Mouse (Mus musculus): ENCODE results near the gene Rnf220.

The Rnf220 gene

DNA sequence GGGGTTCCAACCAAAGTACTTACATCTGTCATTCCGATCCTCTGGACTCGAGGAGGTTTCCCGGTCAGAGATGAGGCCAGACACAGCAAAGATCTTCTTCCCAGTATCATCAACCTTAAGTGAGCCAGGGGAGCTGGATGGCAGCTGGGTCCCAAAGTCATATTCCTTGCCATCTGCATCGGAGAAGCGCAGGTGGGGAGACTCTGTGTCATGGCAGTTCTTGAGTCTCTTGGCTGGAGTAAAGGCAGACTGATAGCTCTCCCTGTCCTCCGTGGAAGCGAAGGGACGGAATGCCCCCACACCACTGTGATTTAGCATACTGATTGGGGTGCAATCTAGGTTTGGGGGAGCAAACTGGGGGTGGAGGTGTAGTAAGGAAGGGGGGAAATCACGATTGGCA is 7.3 kb downstream of the Rnf220 start:
- in situ Hi-C loops (cut with MboI, MseI): no loop called here

DNA sequence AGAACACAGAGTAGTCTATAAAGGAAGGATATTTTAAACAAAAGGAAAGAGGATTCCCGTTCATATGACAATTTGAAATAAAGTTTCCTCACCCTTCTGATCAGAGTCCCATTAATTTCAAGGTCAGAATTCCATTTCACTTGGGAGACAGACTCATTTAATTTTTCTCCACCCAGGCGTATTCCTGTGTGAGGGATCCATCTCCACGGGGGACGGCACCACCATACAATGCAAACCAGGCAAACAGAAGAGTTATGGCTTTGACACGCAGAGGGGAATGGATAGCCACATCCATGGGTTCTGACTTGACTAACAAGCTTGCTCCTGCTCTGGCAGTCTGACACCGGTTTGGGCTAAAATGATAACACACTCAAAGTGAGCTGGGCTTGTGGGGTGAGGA is 9.4 kb downstream of the Rnf220 start:
- in situ Hi-C loops (cut with MboI, MseI): no loop called here

DNA sequence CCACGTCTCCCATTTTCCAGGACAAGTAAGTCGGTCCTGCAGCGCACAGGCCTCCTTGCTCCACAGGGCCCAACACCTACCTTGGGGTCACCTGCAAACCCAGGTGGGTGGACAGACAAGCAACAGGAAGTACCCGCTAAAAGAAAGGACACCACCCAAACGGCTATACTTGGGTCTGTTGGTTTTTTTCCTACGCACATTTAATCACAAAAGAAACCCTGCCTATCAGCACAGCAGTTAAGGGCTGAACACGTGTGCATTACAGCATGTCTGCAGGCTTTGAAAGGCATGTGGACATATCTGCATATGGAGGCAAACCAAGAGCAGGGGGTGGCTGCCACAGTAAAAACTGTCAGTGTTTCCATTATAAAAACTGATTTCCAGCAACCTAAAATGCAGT is 10.7 kb downstream of the Rnf220 start:
- in situ Hi-C loops (cut with MboI, MseI): no loop called here

DNA sequence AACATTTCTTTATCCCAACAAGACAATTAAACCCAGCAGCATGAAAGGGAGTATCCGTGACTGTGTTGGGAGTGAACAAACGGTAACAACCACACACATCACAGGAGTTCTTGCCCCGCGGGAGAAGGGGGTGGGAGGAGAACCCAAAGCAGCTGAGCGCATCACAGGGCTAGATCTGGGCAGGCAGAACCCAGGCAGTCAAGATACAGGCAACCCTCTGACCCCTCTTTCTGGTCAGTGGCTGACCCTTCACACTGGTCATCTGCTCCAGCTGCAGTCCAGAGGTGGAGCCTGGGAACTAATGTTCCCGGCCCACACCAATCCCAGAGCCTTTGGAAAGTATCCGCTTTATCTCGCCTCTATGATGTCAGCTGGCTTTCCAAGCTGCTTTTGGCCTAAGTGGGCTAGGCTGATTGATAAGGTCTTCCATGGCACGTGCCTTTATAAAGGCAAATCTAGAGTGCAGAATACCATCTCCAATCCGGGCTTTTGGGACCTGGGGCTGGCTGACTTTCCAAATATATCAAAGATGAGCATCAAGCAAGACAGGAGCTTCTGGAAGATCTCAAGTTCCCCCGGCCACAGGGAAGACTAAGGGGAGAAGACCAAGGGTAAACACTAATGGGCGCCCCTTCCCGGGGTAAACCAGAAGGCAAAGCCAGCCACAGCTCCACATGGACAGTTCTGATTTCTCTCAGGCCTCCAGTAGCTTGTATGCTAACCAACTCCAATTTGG is 11.6 kb downstream of the Rnf220 start:
- in situ Hi-C loops (cut with MboI, MseI): no loop called here

DNA sequence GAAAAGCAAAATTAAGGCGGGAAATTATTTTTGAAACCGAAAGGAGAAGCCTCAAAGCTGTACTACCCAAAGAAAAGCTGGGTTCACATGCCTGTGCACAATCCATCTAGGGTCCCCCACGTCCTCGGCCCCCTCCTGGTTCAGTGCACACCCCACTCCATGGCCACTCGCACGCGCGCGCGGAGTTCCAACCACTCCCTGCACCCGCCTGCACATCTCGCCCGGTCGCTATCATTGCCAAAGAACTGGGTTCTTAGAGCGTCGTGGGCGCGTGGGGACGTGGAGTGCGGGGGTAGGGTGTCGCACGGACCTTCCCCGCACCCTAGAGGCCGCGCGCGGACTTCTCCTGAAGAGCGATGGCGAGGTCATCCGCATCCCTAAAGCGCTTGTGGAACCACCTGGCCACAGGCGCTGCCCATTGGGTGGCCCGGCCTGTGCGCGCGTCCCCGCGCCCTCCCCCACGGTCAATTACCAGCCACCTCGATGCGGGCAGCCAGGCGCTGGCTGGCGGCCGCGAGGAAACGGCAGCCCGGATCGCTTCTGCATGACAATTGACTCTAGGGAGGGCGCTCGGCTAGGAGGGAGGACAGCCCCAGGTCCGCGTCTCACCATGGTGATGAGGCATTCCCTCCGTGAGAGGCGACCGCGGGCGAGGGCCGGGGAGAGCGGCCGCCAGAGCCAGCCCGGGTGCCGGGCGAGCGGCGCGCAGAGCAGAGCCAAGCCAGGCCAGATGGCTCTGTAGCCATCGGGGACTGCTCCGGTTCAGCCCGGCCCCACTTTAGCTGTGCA is 12.4 kb downstream of the Rnf220 start:
- in situ Hi-C loops (cut with MboI, MseI): no loop called here

DNA sequence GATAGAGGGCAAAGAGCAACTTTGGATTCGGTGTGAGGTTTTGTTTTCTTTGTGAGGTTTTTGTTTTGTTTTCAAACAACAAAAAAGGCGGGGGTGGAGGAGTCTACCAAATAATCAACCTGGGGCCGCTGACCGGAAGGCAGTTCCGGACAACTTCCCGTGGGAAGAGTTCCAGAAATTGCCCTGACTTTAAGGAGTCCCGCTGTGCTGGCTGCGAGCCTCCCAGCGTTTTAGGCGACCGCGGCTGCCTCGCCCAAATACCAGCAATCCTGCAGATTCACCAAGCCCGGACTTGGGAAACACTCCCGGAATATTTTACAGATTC is 13.0 kb downstream of the Rnf220 start:
- in situ Hi-C loops (cut with MboI, MseI): no loop called here

DNA sequence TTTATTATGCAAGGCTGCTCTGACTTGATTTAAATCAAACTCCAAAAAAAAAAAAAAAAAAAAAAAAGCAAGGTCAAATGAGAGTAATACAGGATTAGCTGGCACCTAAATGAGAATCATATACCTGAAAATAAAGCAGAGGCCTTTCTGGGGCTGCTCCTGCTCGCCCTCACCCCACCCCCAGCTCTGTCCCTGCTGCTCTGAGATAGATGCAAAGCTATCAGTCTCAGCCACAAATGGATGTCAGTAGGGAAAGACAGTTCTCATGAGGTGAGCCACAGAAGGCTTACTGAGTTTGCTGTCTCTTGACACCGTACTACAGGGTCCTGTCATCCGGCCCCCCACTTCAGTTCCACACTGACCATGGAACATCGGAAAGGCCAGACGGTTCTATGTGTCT is 14.7 kb downstream of the Rnf220 start:
- in situ Hi-C loops (cut with MboI, MseI): no loop called here

DNA sequence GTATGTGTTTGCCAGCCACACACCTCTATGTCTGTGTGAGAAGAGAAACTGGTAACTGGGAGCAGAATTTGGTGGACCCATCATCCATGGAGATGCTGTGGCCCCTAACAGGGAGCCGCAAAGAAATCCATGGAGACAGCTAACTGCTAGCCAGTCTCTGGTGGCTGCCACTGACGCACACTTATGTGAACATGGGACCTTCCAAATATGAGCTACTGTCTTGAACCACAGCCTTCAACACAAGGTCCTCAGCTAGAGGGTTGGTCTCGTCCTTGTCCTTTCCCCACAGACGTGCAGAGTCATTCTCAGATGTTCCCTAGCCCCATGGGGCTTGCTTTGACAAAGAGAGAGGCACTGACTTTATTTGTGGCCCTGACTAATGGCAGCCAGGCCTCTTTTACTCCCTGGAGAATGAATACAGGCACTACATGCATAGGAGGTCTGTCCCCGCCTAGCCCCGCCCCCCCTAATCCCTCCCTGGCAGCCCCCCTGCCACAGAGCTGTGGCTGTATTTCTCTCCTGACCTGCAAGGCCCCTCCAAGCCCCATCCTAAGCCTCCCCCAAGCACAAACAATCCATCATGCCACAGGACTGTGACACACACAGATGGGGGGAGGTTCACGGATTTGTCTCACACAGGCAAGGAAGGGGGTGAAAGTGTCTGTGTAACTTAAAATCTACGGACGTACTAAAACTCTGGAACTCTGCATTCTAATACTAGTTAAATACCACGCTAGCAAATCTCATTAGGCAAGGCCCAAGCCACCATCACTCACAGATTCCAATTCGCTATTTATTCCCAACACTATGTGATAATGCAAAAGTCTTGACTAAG is 16.0 kb downstream of the Rnf220 start:
- in situ Hi-C loops (cut with MboI, MseI): no loop called here

DNA sequence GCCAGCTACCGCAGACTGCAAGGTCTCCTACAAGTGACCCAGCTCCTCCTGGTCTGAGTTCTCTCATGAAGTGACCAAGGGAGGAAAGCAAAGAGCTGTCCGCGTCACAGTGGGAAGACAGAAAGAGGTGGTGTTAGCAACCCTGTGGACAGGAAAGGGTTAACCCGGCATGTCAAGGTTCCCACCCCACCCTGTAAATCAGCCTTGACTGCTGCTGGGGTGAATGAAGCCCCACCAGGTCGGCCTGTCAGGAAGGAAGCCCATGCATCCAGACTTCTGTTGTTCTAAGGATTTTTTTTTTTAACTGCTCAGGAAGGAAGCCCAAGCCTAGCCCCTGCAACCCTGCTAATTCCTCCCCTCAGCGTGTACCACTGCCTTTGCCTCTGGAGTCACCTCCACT is 16.9 kb downstream of the Rnf220 start:
- in situ Hi-C loops (cut with MboI, MseI): no loop called here

DNA sequence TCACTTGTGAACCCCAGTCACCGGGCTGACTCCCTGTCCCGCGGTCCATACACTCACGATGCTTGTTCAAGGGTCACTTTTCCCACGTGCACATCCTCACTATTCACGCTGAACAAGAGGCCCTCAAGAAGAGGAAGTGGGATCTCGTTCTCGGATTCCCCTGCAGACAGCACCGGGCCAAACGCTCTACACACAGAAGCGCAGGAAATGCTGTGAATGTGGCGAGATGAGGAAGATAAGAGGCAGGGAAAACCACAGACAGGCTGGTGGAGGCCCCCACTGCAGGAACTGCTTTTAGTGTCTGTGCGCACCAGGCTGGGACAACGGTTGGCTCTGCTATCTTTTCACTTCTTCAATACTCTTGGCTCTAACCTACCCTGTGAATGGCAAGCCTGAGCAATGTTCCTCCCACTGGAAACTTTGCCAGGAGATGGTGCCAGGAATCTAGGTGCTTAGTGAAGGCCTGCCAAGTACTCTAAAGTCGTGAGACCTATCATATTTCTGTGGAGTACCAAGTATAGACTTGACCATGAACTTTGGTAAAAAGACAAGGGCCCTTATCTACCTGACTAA is 18.7 kb downstream of the Rnf220 start:
- in situ Hi-C loops (cut with MboI, MseI): no loop called here

DNA sequence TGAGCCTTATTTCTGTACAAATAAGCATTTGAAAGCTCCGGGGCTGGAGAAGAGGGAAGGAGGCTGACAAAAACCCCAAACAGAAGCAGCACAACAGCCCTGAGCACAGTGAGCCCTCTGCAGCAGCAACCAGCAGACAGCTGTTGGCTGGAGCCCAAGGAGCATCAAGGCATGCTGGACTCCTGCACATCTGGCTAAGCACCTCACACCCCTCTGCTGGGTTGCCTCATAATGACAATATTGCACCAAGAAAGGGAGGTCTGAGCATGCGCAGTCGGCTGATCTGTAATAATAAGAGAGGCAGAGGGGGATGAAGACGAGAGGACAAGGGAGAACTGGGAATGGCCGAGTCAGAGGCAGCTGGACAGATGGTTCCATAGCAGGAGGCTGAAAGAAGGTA is 19.5 kb downstream of the Rnf220 start:
- in situ Hi-C loops (cut with MboI, MseI): no loop called here

DNA sequence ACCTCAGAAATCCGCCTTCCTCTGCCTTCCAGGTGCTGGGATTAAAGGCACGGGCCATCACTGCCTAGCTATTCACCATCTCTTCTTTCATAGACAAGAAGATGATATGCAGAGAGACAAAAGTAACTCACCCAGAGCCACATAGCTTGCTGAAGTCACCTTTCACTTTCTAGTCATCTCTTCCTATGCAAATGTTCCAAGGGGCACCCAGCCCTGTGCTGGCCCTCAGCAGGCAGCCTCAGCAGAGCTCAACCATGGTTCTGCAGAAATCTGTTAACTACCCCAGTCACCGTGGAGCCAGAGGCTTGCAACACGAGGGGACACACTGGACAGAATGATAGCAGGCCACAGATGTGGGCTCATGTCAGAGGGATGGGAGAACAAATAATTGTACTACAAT is 20.1 kb downstream of the Rnf220 start:
- in situ Hi-C loops (cut with MboI, MseI): no loop called here

DNA sequence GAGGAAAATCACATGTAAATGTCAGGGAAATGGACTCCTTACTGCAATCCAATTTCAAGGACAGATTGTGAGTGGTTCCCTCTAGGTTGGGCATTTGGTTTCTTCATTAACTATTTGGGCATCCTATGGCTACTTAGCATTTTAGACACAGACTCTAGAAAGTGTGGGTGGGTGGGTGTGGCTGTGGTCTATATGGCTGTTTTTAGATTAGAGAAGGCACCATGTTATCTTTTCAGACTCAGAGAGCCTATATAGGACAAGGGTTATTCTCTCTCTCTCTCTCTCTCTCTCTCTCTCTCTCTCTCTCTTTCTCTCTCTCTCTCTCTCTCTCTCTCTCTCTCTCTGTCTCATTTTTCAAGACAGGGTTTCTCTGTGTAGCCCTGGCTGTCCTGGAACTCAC is 20.5 kb downstream of the Rnf220 start:
- in situ Hi-C loops (cut with MboI, MseI): no loop called here

DNA sequence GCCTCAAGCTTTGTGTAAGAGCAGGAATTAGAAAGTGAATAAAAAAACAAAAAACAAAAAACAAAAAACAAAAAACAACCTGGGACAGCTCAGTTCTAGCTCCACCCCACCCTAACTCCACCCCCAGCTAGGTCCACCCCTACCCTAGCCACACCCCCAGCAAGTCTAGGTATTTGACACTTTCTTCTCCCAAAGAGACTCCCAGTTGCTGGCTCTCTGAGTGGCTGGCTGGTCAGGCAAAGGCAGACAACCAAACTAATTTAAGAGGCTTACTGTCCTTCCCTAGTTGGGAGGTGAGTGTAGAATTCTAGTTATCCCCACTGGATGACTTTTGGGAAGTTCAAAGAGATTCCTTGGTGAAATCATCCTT is 22.9 kb downstream of the Rnf220 start:
- in situ Hi-C loops (cut with MboI, MseI): no loop called here

DNA sequence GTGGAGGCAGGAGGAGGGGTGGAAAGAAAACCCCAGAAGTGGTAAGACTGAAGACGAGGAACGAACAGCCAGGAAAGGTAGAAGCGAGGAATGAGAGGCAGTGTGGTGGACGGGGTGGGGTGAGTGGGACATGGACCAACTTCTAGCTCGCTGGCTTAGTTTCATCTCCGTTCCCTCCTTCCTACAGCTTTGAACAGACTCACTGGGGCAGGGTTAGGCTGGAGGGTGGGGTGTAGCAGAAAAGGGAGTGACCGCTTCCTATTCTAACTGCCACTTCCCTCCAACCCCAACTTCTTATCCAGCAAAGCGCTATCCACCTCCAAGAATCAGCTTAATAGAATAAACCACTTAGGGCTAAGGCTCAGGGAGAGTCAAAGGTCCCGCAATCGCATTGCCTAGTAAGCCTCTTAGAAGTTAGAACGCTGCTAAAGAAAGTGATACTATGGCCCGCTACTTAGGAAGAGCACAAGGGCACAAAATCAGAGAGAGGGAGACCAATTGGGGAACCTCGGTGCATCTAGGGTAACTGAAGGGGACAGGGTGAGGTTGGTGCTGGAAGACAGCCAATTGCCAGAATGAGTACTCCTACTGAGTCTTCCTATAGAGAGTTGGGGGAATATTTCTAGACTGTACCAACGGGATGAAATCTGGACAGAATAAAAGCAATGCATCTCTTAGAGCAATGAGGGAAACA is 23.4 kb downstream of the Rnf220 start:
- in situ Hi-C loops (cut with MboI, MseI): no loop called here

DNA sequence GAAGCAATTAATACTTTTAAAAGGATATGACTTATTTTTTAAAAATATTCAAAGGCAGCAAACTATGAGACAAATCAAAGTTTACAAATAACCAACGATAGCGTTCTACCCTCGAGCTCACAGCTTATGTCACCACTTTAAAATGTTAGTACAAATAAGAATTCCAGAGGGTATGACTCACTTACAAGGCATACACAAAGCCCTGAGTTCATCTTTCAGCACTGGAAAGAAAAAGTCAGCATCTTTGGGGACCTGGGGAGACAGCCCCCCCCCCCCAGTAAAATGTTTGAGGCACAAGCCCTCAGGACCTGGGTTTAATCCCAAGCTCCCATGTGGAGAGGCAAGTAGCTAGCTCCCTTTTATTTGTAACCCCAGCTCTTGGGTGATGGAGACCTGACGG is 27.4 kb downstream of the Rnf220 start:
- in situ Hi-C loops (cut with MboI, MseI): no loop called here

DNA sequence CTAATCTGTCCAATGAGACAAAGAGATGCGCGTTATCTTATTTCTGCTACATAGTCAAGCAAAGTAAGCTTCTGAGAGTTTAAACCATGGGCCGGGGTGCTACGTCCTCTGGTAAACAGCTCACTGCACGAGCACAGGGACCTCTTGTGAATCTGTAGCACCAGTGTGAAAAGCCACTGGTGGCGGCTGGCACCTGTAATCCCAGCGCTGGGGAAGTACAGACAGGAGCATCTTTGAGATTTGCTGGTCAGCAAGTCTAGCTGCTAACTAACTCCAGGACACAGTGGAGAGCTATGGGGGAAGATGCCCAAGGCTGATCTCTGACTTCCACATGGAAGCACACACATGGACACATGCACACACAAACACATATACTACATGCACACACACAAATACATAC is 28.9 kb downstream of the Rnf220 start:
- in situ Hi-C loops (cut with MboI, MseI): no loop called here

DNA sequence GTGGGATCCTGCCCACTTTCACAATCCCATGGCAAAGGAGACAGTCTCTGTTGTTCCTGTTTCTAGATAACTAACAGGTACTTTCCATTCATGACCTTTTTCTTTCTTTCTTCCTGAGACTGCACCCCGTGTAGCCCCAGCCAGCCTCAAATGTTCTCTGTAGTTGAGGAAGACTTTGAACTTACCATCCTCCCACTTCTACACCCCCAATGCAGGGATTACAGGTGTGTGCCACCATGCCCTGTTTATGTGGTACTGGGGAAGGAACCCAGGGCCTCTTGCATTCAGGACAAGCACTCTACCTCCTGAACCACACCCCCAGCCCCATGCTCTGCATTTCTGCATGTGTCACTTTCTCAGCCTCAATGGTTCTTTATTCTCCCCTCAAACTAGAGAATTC is 47.7 kb downstream of the Rnf220 start:
- in situ Hi-C loops (cut with MboI, MseI): no loop called here

DNA sequence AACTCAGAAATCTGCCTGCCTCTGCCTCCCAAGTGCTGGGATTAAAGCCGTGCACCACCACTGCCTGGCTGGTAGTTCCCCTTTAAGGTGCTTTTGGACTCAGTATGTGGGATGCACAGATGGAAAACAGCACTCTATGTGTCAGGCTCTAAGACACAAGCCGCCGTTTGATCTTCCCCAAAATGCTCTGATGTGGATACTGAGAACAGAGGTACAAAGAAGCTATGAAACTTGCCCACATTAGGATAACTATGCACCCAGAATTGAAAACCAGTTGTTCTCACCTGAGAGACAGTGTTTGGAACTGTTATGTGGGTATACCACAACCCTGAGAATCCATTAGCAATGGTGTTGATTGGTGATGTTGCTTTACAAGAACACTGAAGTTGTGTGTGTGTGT is 48.9 kb downstream of the Rnf220 start:
- in situ Hi-C loops (cut with MboI, MseI): no loop called here

DNA sequence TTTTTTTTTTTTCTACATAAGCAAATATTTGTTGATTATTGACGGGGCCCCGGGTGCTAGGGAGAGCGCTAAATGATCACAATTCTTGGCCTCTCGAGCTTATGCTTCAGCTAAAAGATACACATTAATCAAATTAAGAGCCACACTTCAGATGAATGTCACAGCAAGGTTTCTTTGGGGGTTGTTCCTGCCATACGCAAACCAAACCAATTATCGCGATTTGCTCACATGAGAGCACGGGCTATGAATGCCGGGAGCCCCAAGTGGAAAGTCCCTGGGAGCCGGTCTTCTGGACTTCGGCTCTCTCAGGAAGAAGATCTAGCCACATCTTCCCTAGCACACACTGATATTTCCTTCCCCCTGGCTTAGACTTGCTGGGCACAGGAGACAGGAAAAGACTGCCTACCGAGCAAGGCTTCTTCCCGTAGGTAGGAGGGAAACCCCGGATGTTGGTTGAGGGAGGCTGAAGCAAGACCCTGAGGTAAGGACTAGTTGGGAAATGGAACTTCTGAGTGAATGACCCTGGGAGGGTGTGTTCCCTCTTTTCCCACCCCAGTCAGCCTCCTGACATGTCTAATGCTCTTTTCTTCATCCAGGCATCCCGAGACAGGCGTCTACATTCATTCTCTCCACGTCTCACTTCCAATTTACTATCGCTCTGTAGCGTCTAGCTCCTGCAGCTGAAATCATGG is 51.2 kb downstream of the Rnf220 start:
- in situ Hi-C loops (cut with MboI, MseI): no loop called here

DNA sequence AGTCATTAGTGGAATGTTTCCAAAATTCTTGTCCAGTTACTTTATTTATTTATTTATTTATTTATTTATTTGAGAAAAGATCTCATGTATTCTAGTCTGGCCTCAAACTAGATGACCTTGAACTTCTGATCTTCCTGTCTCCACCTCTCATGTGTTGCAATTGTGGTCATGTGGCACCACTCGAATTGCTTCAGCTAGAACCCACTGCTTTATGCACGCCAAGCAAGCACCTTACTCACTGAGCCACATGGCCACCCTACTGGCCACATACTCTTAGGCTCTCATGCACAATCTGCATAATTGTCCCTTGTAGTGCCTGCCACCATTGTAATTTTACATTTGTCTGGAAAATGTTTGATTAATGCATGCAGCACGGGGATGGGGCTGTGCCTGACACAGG is 57.9 kb downstream of the Rnf220 start:
- in situ Hi-C loops (cut with MboI, MseI): no loop called here
